Mouse (Mus musculus): ENCODE results near the gene Ttc8. TPM values are rescaled to one million over a fixed set of nuclear protein-coding genes. Genes with fewer than 3 reads are reported as not detected.

The Ttc8 gene
- total RNA-seq, 2 experiments from 2014 or later, result 29.6 to 31.7 TPM

DNA sequence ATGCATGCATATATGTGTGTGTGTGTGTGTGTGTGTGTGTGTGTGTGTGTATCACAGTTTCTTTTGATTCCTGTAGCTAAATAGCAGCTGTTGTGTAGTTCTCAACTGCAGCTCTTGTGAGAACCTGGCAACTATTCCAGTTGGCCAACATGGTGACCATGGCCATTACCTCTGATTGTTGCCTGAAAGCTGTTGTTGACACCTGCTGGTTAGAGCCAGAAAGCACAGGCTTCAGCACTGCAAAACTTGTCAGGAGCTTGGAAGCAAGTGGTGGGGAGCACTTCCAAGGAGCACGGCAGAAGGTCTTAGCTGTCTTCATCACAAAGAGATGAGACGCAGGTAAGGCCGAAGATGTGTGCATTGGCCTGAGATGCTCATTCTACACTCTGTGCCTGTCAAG, 51.9 kb downstream of the Ttc8 start:
- DNase-seq (ENCODE audit: low spot score in 2 of 2), result no peak

DNA sequence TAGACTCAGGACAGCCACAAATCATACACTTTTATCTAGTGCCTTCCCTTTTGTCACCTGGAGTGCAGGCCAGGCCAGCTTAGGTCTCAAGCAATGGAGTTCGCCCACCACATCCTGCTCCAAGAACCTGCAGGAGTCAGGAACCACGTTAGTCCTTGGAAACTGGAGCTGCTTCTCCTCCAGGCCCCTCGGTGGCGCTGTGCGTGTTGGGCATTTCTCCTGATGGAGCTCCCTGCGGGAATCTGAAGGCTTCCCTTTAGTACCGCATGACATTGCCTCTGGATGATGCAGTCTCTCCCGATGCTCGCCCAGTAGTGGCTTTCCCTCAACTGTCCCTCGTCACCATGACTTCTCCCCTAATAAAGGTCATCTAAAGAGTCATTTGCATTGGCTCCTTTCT, 53.1 kb downstream of the Ttc8 start:
- no peak for DNase-seq (ENCODE audit: low spot score in 2 of 2)

DNA sequence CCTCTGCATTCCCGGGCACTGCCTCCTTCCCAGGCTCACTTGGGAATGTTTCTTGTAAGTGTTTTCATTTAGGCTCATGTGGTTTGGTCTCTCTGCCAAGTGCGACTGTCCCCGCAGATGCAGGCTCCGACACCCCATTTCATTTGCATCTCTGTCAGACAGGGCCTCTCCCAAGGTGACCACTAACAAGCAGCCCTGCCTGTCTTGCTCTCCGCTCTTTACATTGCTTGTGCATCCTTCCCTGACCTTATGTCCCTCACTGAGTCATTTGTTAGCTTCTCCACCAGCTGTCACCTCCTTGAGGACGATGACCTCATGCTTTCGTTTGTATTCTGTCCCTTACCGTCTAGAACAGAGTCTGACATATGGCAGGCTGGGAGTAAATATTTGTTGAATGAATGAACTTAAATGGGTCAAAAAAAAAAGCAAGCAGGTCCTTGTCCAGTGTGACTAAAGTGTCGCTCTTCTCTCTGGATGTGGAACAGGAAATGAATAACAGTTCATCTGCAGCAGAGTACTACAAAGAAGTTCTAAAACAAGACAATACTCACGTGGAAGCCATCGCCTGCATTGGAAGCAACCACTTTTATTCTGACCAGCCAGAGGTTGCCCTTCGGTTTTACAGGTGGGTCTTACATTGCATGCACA, 53.9 kb downstream of the Ttc8 start:
- no peak for DNase-seq (ENCODE audit: low spot score in 2 of 2)

DNA sequence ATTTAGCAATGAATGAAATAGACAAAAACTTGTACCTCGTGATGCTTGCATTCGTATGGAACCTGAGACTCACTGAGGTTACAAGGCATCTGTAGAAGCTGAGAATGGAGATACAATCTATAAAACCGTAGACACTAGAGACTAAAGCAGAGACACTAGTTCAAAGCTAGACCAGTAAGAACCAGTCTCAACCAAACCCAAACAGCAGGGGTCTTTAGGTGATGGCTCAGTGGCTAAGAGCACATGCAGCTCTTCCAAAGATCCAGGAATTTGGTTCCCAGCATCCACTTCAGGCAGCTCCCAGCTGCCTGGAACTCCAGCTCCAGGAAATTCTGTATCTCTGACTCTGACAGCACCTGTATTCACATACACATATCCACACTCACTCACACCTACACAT, 60.7 kb downstream of the Ttc8 start:
- no peak for DNase-seq (ENCODE audit: low spot score in 2 of 2)

DNA sequence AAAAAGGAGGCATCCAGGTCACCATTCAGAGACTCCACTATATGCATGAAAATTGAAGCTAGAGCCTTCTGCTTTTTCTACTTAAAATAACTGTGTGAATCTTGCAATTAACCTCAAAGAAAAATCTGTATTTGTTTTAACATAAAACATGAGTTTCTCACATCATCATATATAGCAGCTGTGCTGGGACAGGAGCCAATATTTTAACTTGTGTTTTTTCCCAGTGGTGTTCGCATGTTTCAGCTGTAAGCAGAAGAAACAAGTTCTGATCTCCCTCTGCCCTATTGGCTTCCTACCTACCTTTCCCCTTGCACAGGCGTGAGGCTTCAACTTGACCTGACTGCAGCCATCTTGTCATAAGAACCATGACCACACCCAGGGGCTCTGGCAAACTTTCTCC, 64.4 kb downstream of the Ttc8 start:
- no peak for DNase-seq (ENCODE audit: low spot score in 2 of 2)

DNA sequence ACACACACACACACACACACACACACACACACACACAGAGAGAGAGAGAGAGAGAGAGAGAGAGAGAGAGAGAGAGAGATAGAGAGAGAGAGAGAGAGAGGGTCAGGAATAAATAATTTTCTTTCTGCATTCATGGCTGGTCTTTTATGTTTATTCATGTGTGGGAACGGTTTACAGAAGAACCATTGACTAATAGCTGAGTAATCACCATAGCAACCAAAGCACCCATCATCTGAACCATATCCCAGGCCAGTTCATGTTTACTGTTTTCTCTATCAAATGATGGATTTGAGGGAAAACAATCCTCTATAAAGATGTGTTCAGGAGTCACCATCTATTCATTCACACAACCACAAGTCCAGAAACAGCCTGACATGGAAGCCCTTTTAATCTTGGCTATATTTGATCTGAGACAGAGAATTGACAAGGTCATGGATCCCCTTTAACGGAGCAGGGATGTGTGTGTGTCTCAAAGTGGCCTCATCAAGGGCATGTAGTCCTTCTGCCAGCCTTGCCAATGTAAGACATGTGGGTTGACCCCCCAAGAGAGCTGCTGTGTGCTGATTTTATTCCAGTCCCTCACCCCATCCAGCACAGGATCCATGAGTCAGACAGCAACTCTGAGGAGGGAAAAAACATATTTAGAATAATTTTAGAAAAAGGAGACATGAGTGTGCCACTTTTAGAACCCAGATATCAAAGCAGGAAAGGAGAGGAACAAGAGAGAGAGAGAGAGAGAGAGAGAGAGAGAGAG, 70.9 kb downstream of the Ttc8 start:
- DNase-seq (ENCODE audit: low spot score in 2 of 2), result no peak

DNA sequence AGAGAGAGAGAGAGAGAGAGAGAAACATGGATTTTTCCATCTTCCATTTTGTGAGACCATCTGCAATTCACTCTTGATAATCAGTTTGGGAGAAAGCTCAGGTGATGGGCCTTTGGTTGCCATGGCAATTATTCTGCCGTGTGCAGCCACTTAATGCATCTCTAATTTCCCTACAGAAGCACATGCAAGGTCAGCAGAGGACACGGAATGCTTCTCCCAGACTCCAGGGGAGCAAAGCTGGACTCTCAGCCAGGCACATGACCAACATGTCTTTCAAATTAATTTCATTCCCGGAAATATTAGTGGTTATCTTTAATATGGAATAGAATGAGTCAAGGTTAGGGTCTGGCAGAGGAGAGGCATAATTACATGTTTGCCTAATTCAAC, 71.4 kb downstream of the Ttc8 start:
- DNase-seq (ENCODE audit: low spot score in 2 of 2), result no peak

DNA sequence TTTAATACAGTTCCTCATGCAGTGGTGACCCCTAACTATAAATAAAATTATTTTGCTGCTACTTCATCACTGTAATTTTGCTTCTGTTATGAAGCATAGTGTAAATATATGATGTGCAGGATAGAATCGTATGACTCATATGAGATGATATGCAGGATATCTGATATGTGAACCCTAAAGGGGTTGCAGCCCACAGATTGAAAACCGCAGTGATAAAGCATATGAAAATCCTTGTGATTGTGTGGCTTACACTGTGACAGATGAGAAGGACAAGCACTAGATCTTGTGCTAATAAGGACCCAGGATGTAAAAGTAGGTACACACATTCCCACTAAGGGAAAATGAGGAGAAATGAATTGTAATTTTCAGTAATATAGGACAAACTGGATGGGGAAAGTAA, 73.4 kb downstream of the Ttc8 start:
- DNase-seq (ENCODE audit: low spot score in 2 of 2), result no peak

DNA sequence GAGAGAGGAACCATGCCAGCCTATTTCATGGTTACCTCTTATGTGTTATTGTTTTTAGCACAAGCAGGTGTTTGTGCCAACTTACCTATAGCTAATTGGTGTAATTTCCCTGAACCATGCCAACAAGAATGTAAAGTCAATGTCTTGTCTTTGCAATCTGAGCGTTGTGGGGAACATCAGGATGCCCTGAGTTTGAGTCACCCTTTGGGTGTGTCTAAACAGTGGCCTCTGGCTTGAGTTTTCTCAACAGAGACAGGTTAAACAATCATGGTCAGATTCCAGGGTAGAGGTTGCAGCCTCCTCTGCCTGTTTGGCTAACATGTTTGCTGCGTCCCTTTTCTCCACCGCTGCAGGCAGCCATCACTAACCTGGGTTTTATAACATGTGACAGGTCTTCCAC, 74.0 kb downstream of the Ttc8 start:
- no peak for DNase-seq (ENCODE audit: low spot score in 2 of 2)

DNA sequence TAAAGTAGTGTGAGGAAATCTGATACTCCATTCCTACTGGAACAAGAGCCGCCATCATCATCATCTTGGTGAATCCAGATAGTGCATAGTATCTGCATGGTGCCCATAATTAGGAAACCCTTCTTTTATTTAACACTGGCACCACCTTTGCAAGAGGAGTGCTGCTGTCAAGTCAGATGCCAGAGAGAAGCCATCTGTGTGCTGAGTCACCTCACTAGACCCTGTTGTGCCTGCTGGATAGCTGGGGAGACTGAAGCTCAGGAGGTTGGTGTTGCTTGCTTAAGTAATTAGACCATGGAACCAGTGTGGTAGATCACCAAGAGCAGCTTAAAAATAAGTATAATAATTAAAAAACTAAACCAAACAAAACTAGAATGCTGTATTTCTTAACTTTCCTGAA, 75.5 kb downstream of the Ttc8 start:
- DNase-seq (ENCODE audit: low spot score in 2 of 2), result no peak

DNA sequence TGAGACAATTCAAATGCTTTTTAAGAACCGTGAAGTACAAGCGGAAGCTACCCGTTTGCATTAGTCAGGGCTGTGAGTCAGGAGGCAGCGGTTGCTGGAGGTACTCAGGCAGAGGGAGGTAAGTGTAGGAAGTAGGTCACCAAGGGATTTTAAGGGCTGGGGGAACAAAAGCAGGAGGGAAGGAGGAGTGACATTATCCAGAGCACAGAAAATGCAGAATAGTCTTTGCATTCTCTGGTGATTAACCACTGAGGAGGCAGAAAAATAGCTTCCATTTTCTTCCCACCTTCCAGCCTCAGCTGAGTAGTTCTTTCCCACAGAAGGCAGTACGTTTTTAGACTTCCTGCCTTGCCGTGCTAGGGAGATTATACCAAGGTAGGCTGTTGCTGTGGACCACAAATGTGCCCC, 76.2 kb downstream of the Ttc8 start:
- no peak for DNase-seq (ENCODE audit: low spot score in 2 of 2)

DNA sequence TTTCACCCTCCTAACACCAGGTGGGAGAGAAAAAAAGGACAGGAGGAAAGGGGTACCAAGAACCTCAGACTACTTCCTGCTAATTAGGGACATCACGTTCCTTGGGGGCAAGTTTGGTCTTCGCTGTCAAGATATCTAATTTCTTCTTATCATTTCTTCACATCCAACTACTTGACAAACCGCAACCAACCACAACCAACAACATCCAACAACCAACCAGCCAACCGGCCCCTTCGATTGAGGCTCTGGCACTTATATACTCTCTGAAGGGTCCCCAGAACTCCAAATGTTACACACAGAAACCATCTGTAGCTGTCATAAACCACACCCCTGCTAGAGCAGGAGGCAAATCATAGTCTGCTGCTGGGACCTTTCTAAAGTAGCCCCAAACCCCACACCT, 76.7 kb downstream of the Ttc8 start:
- no peak for DNase-seq (ENCODE audit: low spot score in 2 of 2)

DNA sequence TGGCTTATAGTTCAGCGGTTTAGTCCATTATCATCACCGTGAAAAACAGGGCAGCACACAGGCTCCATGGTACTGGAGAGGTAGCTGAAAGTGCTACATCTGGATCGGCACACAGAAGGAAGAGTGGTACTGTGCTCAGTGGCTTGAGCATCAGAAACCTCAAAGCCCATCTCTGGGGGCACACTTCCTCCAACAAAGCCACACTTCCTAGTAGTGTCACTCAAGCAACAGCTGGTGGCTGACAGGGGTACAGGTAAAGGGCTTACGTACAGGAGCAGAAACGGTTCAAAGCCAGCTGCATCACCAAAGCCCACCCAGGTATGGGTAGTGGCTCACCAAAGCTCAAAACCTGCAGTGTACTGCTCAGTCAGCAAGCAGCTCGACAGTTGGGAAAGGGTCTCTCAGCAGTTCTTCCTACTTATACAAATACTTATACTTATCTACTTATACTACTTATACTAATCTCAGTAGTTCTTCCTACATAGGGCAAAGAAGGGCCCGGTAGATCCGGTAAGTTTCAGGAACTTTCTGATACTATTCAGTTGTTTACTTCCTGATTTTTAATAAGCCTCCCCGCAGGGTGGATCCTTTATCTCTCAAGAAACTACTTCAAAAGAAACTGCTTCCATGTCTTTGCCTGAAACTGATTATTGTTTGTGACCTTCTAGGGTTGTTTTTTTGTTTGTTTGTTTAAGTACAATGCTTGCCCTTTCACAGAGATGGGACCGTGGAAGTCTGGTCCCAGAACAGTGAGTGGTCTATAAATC, 78.5 kb downstream of the Ttc8 start:
- no peak for DNase-seq (ENCODE audit: low spot score in 2 of 2)

DNA sequence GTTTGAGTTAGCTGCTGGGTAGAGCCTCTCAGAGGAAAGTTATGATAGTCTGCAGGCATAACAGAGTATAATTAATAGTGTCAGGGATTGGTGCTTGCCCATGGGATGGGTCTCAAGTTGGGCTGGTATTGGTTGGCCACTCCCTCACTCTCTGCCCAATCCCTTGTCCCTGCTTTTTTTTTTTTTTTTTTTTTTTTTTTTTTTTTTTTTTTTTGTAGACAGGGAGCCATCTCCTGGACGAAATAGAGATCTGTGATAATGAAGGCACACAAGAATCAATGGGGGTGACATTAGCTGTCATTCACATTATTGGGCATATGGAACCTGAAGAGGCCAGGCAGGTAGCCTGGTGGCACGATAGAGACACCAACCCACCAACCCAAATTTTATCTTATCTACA, 79.9 kb downstream of the Ttc8 start:
- DNase-seq (ENCODE audit: low spot score in 2 of 2), result no peak

DNA sequence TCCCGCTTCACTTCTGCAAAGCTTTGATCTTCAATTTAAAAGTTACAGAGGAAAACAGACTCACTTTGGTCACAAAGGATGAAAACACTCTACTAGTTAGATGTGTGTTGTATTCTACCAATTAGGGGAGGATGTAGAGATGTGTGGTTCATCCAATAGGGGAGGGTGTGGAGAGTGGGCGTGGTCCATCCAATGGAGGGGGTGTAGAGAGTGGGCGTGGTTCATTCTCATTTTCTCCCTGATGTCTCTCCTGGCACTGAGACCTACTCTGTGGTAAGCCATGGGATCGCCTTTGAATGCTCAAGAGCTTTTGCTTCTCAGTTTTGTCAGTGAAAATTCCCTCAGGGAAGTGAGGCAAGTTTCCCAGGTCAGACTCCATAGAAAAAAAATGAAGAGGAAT, 82.7 kb downstream of the Ttc8 start:
- no peak for DNase-seq (ENCODE audit: low spot score in 2 of 2)

DNA sequence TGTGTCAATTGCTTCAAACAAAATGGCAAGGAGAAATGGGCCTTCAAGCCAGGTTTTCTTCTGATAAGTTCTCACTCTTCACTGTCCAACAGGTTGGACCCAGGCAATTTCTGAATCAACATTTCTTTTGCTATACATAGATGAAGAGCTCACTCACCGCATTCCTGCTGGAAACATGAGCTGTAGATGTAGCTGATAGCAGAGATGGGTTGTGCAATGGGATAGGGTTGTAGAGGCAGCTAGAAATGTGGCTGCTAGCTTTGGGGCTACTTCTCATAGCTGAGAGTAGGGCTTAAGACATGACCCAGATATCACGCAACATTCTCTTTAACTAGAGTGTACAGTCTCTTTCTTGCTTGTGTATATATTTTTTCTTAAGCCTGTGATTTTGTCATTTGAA, 84.4 kb downstream of the Ttc8 start:
- no peak for DNase-seq (ENCODE audit: low spot score in 2 of 2)

DNA sequence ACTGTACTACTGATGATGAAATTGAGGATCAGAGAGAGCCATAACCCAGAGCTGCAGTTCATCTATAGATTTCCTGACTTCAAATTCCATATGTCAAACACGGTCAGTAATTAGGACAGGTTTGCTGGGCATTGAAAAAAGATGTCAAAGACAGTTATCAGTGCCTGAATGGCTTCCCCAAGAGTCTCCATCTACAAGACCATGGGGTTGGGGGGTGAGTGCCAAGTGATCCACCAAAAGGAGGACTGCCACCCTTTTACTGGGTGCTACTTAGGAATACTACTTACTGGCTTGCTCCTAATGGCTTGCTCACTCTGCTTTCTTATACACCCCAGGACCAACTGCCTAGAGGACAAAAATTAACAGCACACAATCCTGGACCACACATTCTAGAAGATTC, 88.4 kb downstream of the Ttc8 start:
- DNase-seq (ENCODE audit: low spot score in 2 of 2), result no peak

DNA sequence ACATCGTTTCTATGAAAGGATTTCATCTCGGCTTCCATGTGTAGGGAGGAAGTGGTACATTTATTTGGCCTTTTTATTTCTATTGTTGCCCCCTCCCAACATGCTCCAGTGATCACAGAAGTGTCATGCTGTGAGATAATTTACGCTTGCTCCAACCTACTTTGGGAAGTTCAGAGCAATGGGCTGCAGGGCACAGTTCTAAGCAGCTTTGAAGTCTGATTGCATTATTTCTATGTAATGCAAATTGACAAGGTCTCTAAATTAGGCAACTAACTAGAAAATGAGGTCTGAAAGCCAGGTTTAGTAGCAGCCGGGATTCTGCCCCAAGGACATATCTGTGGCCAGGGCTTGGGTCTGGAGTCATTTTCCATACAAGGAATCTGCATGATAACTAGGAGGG, 89.1 kb downstream of the Ttc8 start:
- DNase-seq (ENCODE audit: low spot score in 2 of 2), result no peak

DNA sequence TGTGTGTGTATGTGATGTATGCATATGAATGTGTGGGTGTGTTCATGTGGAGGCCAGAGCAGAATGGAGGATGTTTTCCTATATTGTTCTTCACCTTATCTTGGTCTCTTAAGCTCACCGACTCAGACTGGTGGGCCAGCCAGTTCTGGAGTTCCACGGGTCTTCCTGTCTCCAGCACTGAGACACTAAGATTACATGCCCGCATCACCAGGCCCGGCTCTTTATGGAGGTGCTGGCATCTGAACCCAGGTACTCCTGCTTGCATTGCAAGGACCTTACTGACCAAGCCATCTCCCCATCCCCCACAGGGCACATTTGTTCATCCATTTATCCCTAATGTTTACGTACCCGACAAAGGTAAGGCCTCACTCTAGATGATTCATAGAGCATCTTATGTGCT, 89.7 kb downstream of the Ttc8 start:
- DNase-seq (ENCODE audit: low spot score in 2 of 2), result no peak

DNA sequence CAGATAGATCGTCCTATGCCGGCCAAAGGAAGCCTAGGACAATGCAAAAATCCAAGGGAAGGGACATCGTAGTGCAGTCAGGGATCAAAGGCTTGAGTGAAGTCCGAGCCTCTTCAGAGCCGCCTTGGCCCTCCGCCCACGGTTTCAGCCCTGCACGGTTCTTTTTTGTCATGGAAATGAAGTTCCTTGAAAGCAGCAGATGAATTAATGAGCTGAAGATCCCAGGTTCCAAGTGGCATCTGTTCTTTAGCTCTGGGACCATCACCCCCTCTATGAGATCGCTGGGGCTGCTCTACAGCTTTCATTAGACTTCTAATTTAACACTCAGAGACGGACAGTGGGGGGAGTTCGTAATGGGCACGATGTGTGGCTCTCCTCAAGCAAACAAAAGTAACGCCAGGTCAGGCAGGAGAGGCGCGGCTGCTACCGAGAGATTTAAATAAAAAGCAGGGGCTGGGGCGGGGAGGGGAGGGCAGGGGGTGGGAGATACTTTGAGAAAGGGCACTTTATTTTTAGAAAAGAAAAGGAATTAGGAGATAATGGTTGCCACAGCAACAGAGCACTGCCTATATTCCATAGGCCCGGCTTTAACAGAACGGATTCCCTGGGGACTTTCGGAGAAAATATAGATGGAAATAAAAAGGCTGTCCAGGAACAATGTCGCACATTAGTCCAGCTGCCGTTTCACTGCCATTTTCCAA, 90.9 kb downstream of the Ttc8 start:
- DNase-seq (ENCODE audit: low spot score in 2 of 2), result peak; percentile 48 to 67

DNA sequence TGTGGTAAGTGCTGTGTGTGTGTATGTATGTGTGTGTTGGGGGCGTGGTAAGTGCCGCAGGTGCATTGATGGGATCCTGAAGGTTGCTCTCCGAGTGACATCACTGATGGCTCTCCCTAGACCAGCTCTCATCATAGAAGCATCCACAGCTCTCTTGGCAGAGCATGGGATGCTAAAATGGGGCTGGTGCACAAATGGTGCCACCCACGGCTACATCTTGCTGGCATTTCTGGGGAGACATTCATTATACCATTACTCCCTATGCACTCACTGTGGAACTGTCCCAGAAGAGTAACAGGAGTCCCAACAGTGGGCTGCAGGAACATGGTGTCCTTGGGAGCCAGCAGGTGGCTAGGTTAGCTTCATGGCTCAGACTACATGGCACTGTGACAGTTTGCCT, 95.5 kb downstream of the Ttc8 start:
- no peak for DNase-seq (ENCODE audit: low spot score in 2 of 2)

DNA sequence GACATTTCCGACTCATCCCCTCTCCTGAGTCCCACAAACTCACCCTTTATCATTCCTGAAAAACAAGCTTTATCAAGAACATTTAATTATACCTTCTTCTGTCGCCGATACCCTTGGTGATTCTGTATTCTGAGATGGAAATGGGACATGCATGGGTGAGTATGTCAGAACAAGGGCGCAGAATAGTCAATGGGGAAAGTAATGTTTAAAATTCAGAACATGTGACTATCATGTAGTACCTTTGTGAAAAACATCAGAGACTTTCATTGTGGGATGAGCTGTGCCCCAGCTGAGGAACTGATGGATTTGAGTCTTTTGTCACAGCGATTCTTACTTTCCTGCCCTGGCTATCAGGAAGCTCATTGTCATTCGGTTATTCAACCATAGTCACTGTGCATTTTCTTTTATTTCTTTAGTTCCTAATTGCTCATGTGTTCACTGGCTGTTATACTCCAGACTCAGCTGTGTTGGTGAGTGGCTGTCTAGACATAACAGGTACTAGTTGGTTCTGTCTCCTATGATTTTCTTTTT, 104.1 kb downstream of the Ttc8 start:
- no peak for DNase-seq (ENCODE audit: low spot score in 2 of 2)

Measured in layer of hippocampus, postnatal 10 days (tissue).